Mouse (Mus musculus) lung, embryonic 16.5 days (tissue): Measurements from ENCODE around the gene Nmbr. TPM values are rescaled to one million over a fixed set of nuclear protein-coding genes. Genes with fewer than 3 reads are reported as not detected.

Experiments used
- polyA plus RNA-seq: library from polyadenylated mRNA; unstranded; fragments of >200 nt; fragmentation: Nextera tagmentation; extraction: Ambion mirVana; gene quantifications from 2 replicates; pipeline ENCODE4 v1.2.1, GENCODE M21; 2015

The Nmbr gene
- polyA plus RNA-seq, 1 experiment from 2014 or later: 0.64 TPM

Other genes with a start within 250 kb of the Nmbr start
- 25.0 and 27.0 TPM in 2 replicates for gene Adgrg6, start 159.9 kb upstream of the Nmbr start, polyA plus RNA-seq
- 95.8 and 98.1 TPM in 2 replicates for gene Vta1, start within 50 bp of the Nmbr start, polyA plus RNA-seq
- not detected in 2 replicates for gene Gje1, start 12.6 kb downstream of the Nmbr start, polyA plus RNA-seq